Mouse (Mus musculus) midbrain, embryonic 15.5 days (tissue): ENCODE measurements at regions not wholly inside any gene's neighbourhood (a gene's known extent, or its start where the extent isn't known, plus 50 kb on each side); places are given as distances from the start of the nearest gene placed in this dataset.

Experiments used
- ATAC-seq: fragments of 200-750 bp; cut with Nextera tagmentation; replicated peaks from 2 replicates; pipeline ENCODE4 v1.8.0; 2017; ENCODE audit warnings: moderate TSS enrichment
- H3K27ac ChIP-seq: fragments of 300-500 bp; sonication (generic); 2 replicates; pipeline ENCODE4 v1.5.1; 2015; ENCODE audit warnings: mild to moderate bottlenecking, inconsistent platforms
- H3K27me3 ChIP-seq: fragments of 300-500 bp; sonication (generic); replicated peaks from 2 replicates; pipeline ENCODE4 v1.6.1; 2015; ENCODE audit warnings: inconsistent platforms
- H3K36me3 ChIP-seq: fragments of 300-500 bp; sonication (generic); replicated peaks from 2 replicates; pipeline ENCODE4 v1.6.1; 2015; ENCODE audit warnings: inconsistent platforms
- H3K4me1 ChIP-seq: fragments of 300-500 bp; sonication (generic); 2 replicates; pipeline ENCODE4 v1.6.1; 2015; ENCODE audit warnings: inconsistent platforms
- H3K4me2 ChIP-seq: fragments of 300-500 bp; sonication (generic); 2 replicates; pipeline ENCODE4 v1.6.1; 2015; ENCODE audit warnings: inconsistent platforms, mild to moderate bottlenecking, moderate library complexity
- H3K4me3 ChIP-seq: fragments of 300-500 bp; sonication (generic); 2 replicates; pipeline ENCODE4 v1.5.1; 2015; ENCODE audit warnings: mild to moderate bottlenecking, inconsistent platforms
- H3K9ac ChIP-seq: fragments of 300-500 bp; sonication (generic); 2 replicates; pipeline ENCODE4 v1.6.1; 2015; ENCODE audit warnings: mild to moderate bottlenecking, inconsistent platforms
- H3K9me3 ChIP-seq: fragments of 300-500 bp; sonication (generic); 2 replicates; pipeline ENCODE4 v1.6.1; 2016; ENCODE audit warnings: inconsistent platforms
- WGBS: fragments of 180-500 bp; shearing (Covaris S2); methylation state at CpG from one replicate; pipeline ENCODE4 v1.1.7; 2015; ENCODE audit warnings: mixed read lengths; 5-methylcytosine and 5-hydroxymethylcytosine counted together

- Histone ChIP-seq H3K9me3 (no peaks in the 10 kb centered on the region), H3K4me2 (peak overlapping the region; percentile 32), H3K4me1 (peaks cover 15% of the 10 kb centered on the region), H3K27me3 (no peaks in the 10 kb centered on the region), H3K36me3 (no peaks in the 10 kb centered on the region), H3K27ac (peak overlapping the region; percentile 86), H3K4me3 (no peak overlapping the region), H3K9ac (0 out of 2 replicates have a peak overlapping the region, but pooled peaks have one; percentile 3)
- ATAC-seq: peak; percentile 71
- WGBS: 5% methylated on average over 2 of the region's 2 CpGs
Measured at GRCm38 (mm10) chr5:116809799-116810198, 218.2 kb upstream of the Srrm4 start.

- no peaks in the 10 kb centered on the region for H3K9me3 ChIP-seq
- WGBS: 11% methylated on average over 17 of the region's 17 CpGs
- 0 out of 2 replicates have a peak overlapping the region, but pooled peaks have one; percentile 3 for H3K9ac ChIP-seq
- ATAC-seq: peak; percentile 93
- no peak overlapping the region for H3K4me3 ChIP-seq
- no peaks in the 10 kb centered on the region for H3K36me3 ChIP-seq
- peaks cover 15% of the 10 kb centered on the region for H3K4me1 ChIP-seq
- H3K27ac ChIP-seq: peak overlapping the region; percentile 86
- no peaks in the 10 kb centered on the region for H3K27me3 ChIP-seq
- H3K4me2 ChIP-seq: peak overlapping the region; percentile 32
Measured at GRCm38 (mm10) chr5:116809001-116809759, 217.6 kb upstream of the Srrm4 start.

- H3K36me3 ChIP-seq: no peaks in the 10 kb centered on the region
- no peaks in the 10 kb centered on the region for H3K9me3 ChIP-seq
- WGBS: 44% methylated on average over 2 of the region's 2 CpGs
- H3K27me3 ChIP-seq: no peaks in the 10 kb centered on the region
- H3K27ac ChIP-seq: no peak overlapping the region
- H3K9ac ChIP-seq: no peak overlapping the region
- H3K4me1 ChIP-seq: peaks cover 11% of the 10 kb centered on the region
- H3K4me2 ChIP-seq: no peak overlapping the region
- H3K4me3 ChIP-seq: no peak overlapping the region
- ATAC-seq: no peak
Measured at GRCm38 (mm10) chr5:116797460-116797859, 205.8 kb upstream of the Srrm4 start.

- ATAC-seq: peak; percentile 75
- H3K27ac ChIP-seq: peak overlapping the region; percentile 63
- no peaks in the 10 kb centered on the region for H3K9me3 ChIP-seq
- no peak overlapping the region for H3K9ac ChIP-seq
- no peaks in the 10 kb centered on the region for H3K36me3 ChIP-seq
- no peak overlapping the region for H3K4me3 ChIP-seq
- no peak overlapping the region for H3K4me2 ChIP-seq
- H3K4me1 ChIP-seq: peaks cover 11% of the 10 kb centered on the region
- no peaks in the 10 kb centered on the region for H3K27me3 ChIP-seq
- 15% methylated on average over 5 of the region's 5 CpGs for WGBS
Measured at GRCm38 (mm10) chr5:116795169-116795568, 203.6 kb upstream of the Srrm4 start.

- Histone ChIP-seq H3K4me2 (no peak overlapping the region), H3K27ac (no peak overlapping the region), H3K4me1 (peaks cover 8% of the 10 kb centered on the region), H3K36me3 (no peaks in the 10 kb centered on the region), H3K4me3 (no peak overlapping the region), H3K27me3 (no peaks in the 10 kb centered on the region), H3K9ac (no peak overlapping the region), H3K9me3 (no peaks in the 10 kb centered on the region)
- no peak for ATAC-seq
- WGBS: 75% methylated on average over 8 of the region's 8 CpGs
Measured at GRCm38 (mm10) chr5:116790419-116790818, 198.8 kb upstream of the Srrm4 start.

GRCm38 (mm10) chr5:116789859-116790258 is 198.2 kb upstream of the Srrm4 start:
- no peak for ATAC-seq
- Histone ChIP-seq H3K4me3 (no peak overlapping the region), H3K4me2 (no peak overlapping the region), H3K36me3 (no peaks in the 10 kb centered on the region), H3K9ac (no peak overlapping the region), H3K9me3 (no peaks in the 10 kb centered on the region), H3K27me3 (no peaks in the 10 kb centered on the region), H3K4me1 (peaks cover 3% of the 10 kb centered on the region; the same call in 1 of the 2 replicates), H3K27ac (no peak overlapping the region)
- WGBS: 89% methylated on average over 9 of the region's 9 CpGs

- Histone ChIP-seq H3K4me1 (no peaks in the 10 kb centered on the region), H3K9ac (no peak overlapping the region), H3K9me3 (no peaks in the 10 kb centered on the region), H3K4me3 (no peak overlapping the region), H3K36me3 (no peaks in the 10 kb centered on the region), H3K27ac (no peak overlapping the region), H3K27me3 (no peaks in the 10 kb centered on the region), H3K4me2 (no peak overlapping the region)
- WGBS: 61% methylated on average over 2 of the region's 2 CpGs
- no peak for ATAC-seq
Measured at GRCm38 (mm10) chr5:116776450-116776849, 184.8 kb upstream of the Srrm4 start.

- no peaks in the 10 kb centered on the region; the same call in 1 of the 2 replicates for H3K9me3 ChIP-seq
- H3K4me1 ChIP-seq: no peaks in the 10 kb centered on the region
- WGBS: 85% methylated on average over 2 of the region's 2 CpGs
- no peak for ATAC-seq
- no peak overlapping the region for H3K9ac ChIP-seq
- H3K27me3 ChIP-seq: 0 out of 2 replicates have a peak, but pooled peaks cover 2% of the 10 kb centered on the region
- H3K4me2 ChIP-seq: no peak overlapping the region
- H3K36me3 ChIP-seq: no peaks in the 10 kb centered on the region
- H3K4me3 ChIP-seq: no peak overlapping the region
- no peak overlapping the region for H3K27ac ChIP-seq
Measured at GRCm38 (mm10) chr5:116766261-116766660, 174.6 kb upstream of the Srrm4 start.

GRCm38 (mm10) chr5:116761323-116761722 is 169.7 kb upstream of the Srrm4 start:
- no peaks in the 10 kb centered on the region for H3K36me3 ChIP-seq
- no peaks in the 10 kb centered on the region; the same call in 1 of the 2 replicates for H3K9me3 ChIP-seq
- H3K4me2 ChIP-seq: no peak overlapping the region
- ATAC-seq: no peak
- no peak overlapping the region for H3K4me3 ChIP-seq
- 0 out of 2 replicates have a peak, but pooled peaks cover under 1% of the 10 kb centered on the region for H3K27me3 ChIP-seq
- H3K9ac ChIP-seq: no peak overlapping the region
- 91% methylated on average over 6 of the region's 6 CpGs for WGBS
- H3K4me1 ChIP-seq: no peaks in the 10 kb centered on the region
- H3K27ac ChIP-seq: no peak overlapping the region

GRCm38 (mm10) chr5:116758687-116759086 is 167.1 kb upstream of the Srrm4 start:
- Histone ChIP-seq H3K9ac (no peak overlapping the region), H3K27me3 (no peaks in the 10 kb centered on the region), H3K4me2 (no peak overlapping the region), H3K4me1 (no peaks in the 10 kb centered on the region), H3K27ac (0 out of 2 replicates have a peak overlapping the region, but pooled peaks have one; percentile 9), H3K36me3 (no peaks in the 10 kb centered on the region), H3K9me3 (no peaks in the 10 kb centered on the region), H3K4me3 (no peak overlapping the region)
- ATAC-seq: no peak
- WGBS: 67% methylated on average over 14 of the region's 14 CpGs

GRCm38 (mm10) chr5:116752941-116753340 is 161.3 kb upstream of the Srrm4 start:
- H3K27ac ChIP-seq: no peak overlapping the region
- H3K4me1 ChIP-seq: no peaks in the 10 kb centered on the region
- no peak for ATAC-seq
- H3K4me2 ChIP-seq: no peak overlapping the region
- WGBS: 82% methylated on average over 2 of the region's 2 CpGs
- no peaks in the 10 kb centered on the region for H3K36me3 ChIP-seq
- H3K9ac ChIP-seq: no peak overlapping the region
- no peaks in the 10 kb centered on the region for H3K9me3 ChIP-seq
- no peak overlapping the region for H3K4me3 ChIP-seq
- H3K27me3 ChIP-seq: no peaks in the 10 kb centered on the region

- Histone ChIP-seq H3K27me3 (no peaks in the 10 kb centered on the region), H3K36me3 (no peaks in the 10 kb centered on the region), H3K9ac (no peak overlapping the region), H3K4me1 (no peaks in the 10 kb centered on the region), H3K4me3 (no peak overlapping the region), H3K9me3 (no peaks in the 10 kb centered on the region), H3K4me2 (no peak overlapping the region), H3K27ac (no peak overlapping the region)
- no peak for ATAC-seq
- 50% methylated on average over 1 of the region's 1 CpGs for WGBS
Measured at GRCm38 (mm10) chr5:116752096-116752495, 160.5 kb upstream of the Srrm4 start.

- no peaks in the 10 kb centered on the region for H3K36me3 ChIP-seq
- H3K4me3 ChIP-seq: no peak overlapping the region
- WGBS: 93% methylated on average over 4 of the region's 4 CpGs
- H3K27ac ChIP-seq: no peak overlapping the region
- no peaks in the 10 kb centered on the region for H3K4me1 ChIP-seq
- H3K4me2 ChIP-seq: no peak overlapping the region
- no peaks in the 10 kb centered on the region for H3K27me3 ChIP-seq
- no peak for ATAC-seq
- H3K9me3 ChIP-seq: no peaks in the 10 kb centered on the region
- no peak overlapping the region for H3K9ac ChIP-seq
Measured at GRCm38 (mm10) chr5:116745776-116746175, 154.2 kb upstream of the Srrm4 start.
